Mouse (Mus musculus): ENCODE measurements around the gene Akt1s1.

DNA sequence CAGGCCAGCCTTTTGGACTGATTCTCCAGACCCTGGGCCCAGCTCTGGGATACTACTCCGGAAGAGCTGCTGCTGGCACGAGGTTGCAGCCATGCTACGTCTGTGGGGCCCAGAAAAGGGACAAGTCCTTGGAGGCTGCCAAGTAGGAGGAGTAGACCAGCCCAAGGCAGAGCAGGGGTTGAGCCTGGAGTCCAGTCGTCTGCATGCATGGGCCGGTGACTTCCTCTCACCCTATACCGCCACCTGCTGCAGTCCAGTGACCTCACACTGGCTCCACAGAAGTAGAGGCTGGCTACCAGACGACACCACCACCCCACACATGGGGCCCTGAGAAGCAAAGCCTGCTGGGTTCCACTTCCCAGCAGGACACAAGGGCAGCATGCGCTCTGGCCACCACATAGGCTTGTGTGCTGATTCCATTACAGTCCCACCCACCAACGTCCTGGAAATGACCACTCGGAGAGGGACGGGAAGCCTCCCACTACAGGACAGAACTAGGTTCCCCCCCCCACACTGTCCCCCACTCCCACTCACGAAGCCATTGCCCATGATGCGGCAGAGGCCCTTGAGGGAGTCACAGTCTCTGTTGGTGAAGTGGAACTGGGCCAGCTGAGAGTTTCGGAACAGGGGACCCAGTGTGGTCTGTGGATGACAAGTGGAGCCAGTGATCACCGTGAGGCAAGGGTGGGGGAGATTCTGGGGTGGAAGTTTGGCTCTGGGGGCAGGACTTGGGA lies 17.7 kb downstream of the Akt1s1 start:
- TF ChIP-seq CTCF (IDR thresholded peaks at IDR 0.05; ENCODE audit: extremely low read depth, insufficient read length, insufficient replicate concordance, low read depth, low read length) (no peak), POLR2A (IDR thresholded peaks at IDR 0.05; ENCODE audit: low read depth, low read length) (no peak)
